ENCODE assay signal across 10 mouse cellular contexts in genomic region chr16:7187788-7188187, GRCm38 (mm10).
DNase-seq lines count a peak whose midpoint lies in the region; ATAC-seq and TF ChIP-seq lines count a peak whose summit lies in the region.
"Had no signal": no experiment of that assay in that cellular context is flagged by ENCODE, and none has a peak within 500 bp of the region (broad histone marks: within the 10 kb centered on the region; RNA-seq: fewer than 3 reads in every experiment).

No protein-coding gene starts in this region.

- H3K9me3 ChIP-seq in embryonic facial prominence, embryonic 10.5 days, result no peaks in the 10 kb centered on the region
- H3K9me3 ChIP-seq in liver, embryonic 12.5 days (replicated peaks), result no peaks in the 10 kb centered on the region
- H3K9me3 ChIP-seq: kidney, embryonic 15.5 days; neural tube, embryonic 12.5 days had no signal

- no peak for ATAC-seq in liver, embryonic 12.5 days

- DNase-seq in adrenal gland, postnatal 25 days, result peak; percentile 2
- no peak for DNase-seq in adrenal gland, adult (ENCODE audit: inconsistent age in 2 of 2, low spot score in 1 of 2)
- DNase-seq in brain, adult 2 months (ENCODE audit: low read depth, low spot score), result peak; percentile 88
- peak; percentile 72 for DNase-seq in embryonic facial prominence, embryonic 10.5 days (ENCODE audit: low spot score)
- peak; percentile 24 to 61 for DNase-seq in layer of hippocampus, adult 2 months (ENCODE audit: low spot score in 2 of 2)
- no peak for DNase-seq in spleen, adult 12 weeks (ENCODE audit: low spot score)
- DNase-seq in left cerebral cortex, adult 9 months (ENCODE audit: low spot score in 2 of 2), result no peak

- no peak overlapping the region for H3K9ac ChIP-seq in liver, embryonic 12.5 days
- H3K9ac ChIP-seq: kidney, embryonic 15.5 days; neural tube, embryonic 12.5 days had no signal

- no peaks in the 10 kb centered on the region for H3K36me3 ChIP-seq in embryonic facial prominence, embryonic 10.5 days (replicated peaks)
- no peaks in the 10 kb centered on the region for H3K36me3 ChIP-seq in liver, embryonic 12.5 days
- H3K36me3 ChIP-seq: kidney, embryonic 15.5 days; neural tube, embryonic 12.5 days had no signal

- peaks cover 15% of the 10 kb centered on the region for H3K4me1 ChIP-seq in embryonic facial prominence, embryonic 10.5 days
- H3K4me1 ChIP-seq in liver, embryonic 12.5 days, result no peaks in the 10 kb centered on the region
- H3K4me1 ChIP-seq: kidney, embryonic 15.5 days had no signal

- peak overlapping the region; percentile 24; the same call in 1 of the 2 replicates for H3K27ac ChIP-seq in embryonic facial prominence, embryonic 10.5 days (replicated peaks)
- H3K27ac ChIP-seq in layer of hippocampus, adult 2 months, result peak overlapping the region; percentile 48; the same call in 1 of the 2 replicates
- no peak overlapping the region for H3K27ac ChIP-seq in liver, embryonic 12.5 days
- H3K27ac ChIP-seq: kidney, embryonic 15.5 days; neural tube, embryonic 12.5 days had no signal

- TF ChIP-seq CTCF in layer of hippocampus, adult 2 months (conservative IDR thresholded peaks at IDR 0.05), result no peak

- no peaks in the 10 kb centered on the region for H3K27me3 ChIP-seq in embryonic facial prominence, embryonic 10.5 days (replicated peaks; ENCODE audit: low read depth, poor library complexity, severe bottlenecking)
- H3K27me3 ChIP-seq in liver, embryonic 12.5 days (replicated peaks), result no peaks in the 10 kb centered on the region
- H3K27me3 ChIP-seq: kidney, embryonic 15.5 days; neural tube, embryonic 12.5 days had no signal

- no peak overlapping the region for H3K4me2 ChIP-seq in liver, embryonic 12.5 days
- H3K4me2 ChIP-seq: kidney, embryonic 15.5 days; neural tube, embryonic 12.5 days had no signal

- whole genome bisulfite sequencing in embryonic facial prominence, embryonic 10.5 days, result 51% methylated on average over 2 of the region's 2 CpGs
- WGBS in liver, embryonic 12.5 days (ENCODE audit: insufficient replicate concordance), result 25% methylated on average over 2 of the region's 2 CpGs

- no peak overlapping the region for H3K4me3 ChIP-seq in embryonic facial prominence, embryonic 10.5 days
- H3K4me3 ChIP-seq in layer of hippocampus, adult 2 months, result no peak overlapping the region
- no peak overlapping the region for H3K4me3 ChIP-seq in liver, embryonic 12.5 days
- H3K4me3 ChIP-seq: kidney, embryonic 15.5 days; neural tube, embryonic 12.5 days had no signal

Comparison
In these comparisons a context has a peak if more than half of its experiments do, and no peak if none do; other contexts are left out.
1. DNase-seq: peak in adrenal gland, postnatal 25 days (single experiment), brain, adult 2 months (single experiment), embryonic facial prominence, embryonic 10.5 days (single experiment) and layer of hippocampus, adult 2 months (2 of 2); none in adrenal gland, adult (0 of 2), spleen, adult 12 weeks (single experiment) and left cerebral cortex, adult 9 months (0 of 2).